Mouse (Mus musculus) forebrain, embryonic 14.5 days (tissue): ENCODE measurements around the gene Cyb5b. TPM values are rescaled to one million over a fixed set of nuclear protein-coding genes. Genes with fewer than 3 reads are reported as not detected.

ENCODE experiments used
- ATAC-seq: fragments of 200-750 bp; cut with Nextera tagmentation; 2 replicates; pipeline ENCODE4 v1.8.0; 2017; ENCODE audit warnings: mild to moderate bottlenecking, moderate library complexity
- DNase-seq: peaks from one replicate; pipeline ENCODE4 v3.0.0-alpha.2; 2015; ENCODE audit warnings: low spot score
- H3K27ac ChIP-seq: fragments of 300-500 bp; sonication (generic); 2 replicates; pipeline ENCODE4 v1.5.1; 2014; ENCODE audit warnings: low read depth, mild to moderate bottlenecking, control low read depth, low read length, moderate library complexity
- H3K27me3 ChIP-seq: fragments of 300-500 bp; sonication (generic); replicated peaks from 2 replicates; pipeline ENCODE4 v1.6.1; 2014; ENCODE audit warnings: low read length, control low read depth, mixed read lengths; ENCODE audit not compliant: control insufficient read depth, insufficient read depth
- H3K36me3 ChIP-seq: fragments of 300-500 bp; sonication (generic); 2 replicates; pipeline ENCODE4 v1.6.1; 2014; ENCODE audit warnings: low read length, control low read depth; ENCODE audit not compliant: control insufficient read depth, insufficient read depth
- H3K4me1 ChIP-seq: fragments of 300-500 bp; sonication (generic); 2 replicates; pipeline ENCODE4 v1.6.1; 2014; ENCODE audit warnings: antibody characterized with exemption, low read length, control low read depth; ENCODE audit not compliant: control insufficient read depth, insufficient read depth
- H3K4me2 ChIP-seq: fragments of 300-500 bp; sonication (generic); 2 replicates; pipeline ENCODE4 v1.6.1; 2014; ENCODE audit warnings: mild to moderate bottlenecking, control low read depth, low read length
- H3K4me3 ChIP-seq: fragments of 300-500 bp; sonication (generic); 2 replicates; pipeline ENCODE4 v1.5.1; 2014; ENCODE audit warnings: low read depth, low read length, control low read depth
- H3K9ac ChIP-seq: fragments of 300-500 bp; sonication (generic); 2 replicates; pipeline ENCODE4 v1.6.1; 2014; ENCODE audit warnings: mild to moderate bottlenecking, low read length, control low read depth, moderate library complexity
- H3K9me3 ChIP-seq: fragments of 300-500 bp; sonication (generic); replicated peaks from 2 replicates; pipeline ENCODE4 v1.6.1; 2016; ENCODE audit warnings: low read length, control low read depth, mixed read lengths; ENCODE audit not compliant: control insufficient read depth
- WGBS: fragments of 180-500 bp; shearing (Covaris S2); extraction: QIAGEN DNeasy Blood & Tissue Kit; methylation state at CpG from one replicate; pipeline ENCODE4 v1.1.7; 2014; 5-methylcytosine and 5-hydroxymethylcytosine counted together
- polyA plus RNA-seq: library from polyadenylated mRNA; unstranded; fragments of >200 nt; fragmentation: Nextera tagmentation; extraction: Ambion mirVana; gene quantifications from 2 replicates; pipeline ENCODE4 v1.2.1, GENCODE M21; 2014

Gene Cyb5b
- polyA plus RNA-seq, 1 experiment from 2014 or later, result 108 TPM

DNA sequence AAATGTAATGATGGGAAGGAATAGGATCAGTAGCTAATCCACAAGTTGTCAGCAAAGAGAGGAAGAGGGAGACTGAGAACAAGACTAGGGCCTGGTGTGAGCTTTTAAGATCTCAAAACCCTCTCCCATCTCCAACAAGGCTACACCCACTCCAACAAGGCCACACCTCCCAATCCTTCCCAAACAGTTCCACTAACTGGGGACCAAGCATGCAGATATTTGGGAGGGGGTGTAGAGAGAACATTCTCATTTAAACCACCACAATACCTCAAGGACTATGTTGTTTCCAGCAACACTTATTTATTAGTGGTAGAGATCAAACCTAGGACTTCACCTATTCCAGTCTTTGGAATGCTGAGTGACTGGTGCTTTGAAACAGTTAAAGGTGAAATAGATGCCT, 6.4 kb downstream of the Cyb5b start:
- no peak overlapping the region for H3K4me2 ChIP-seq
- H3K36me3 ChIP-seq, result peaks cover 31% of the 10 kb centered on the region
- DNase-seq, result no peak
- H3K27ac ChIP-seq, result no peak overlapping the region
- no peak overlapping the region for H3K9ac ChIP-seq
- no peak for ATAC-seq
- no peaks in the 10 kb centered on the region for H3K4me1 ChIP-seq
- no peak overlapping the region for H3K4me3 ChIP-seq
- no peaks in the 10 kb centered on the region for H3K27me3 ChIP-seq
- no peaks in the 10 kb centered on the region for H3K9me3 ChIP-seq

DNA sequence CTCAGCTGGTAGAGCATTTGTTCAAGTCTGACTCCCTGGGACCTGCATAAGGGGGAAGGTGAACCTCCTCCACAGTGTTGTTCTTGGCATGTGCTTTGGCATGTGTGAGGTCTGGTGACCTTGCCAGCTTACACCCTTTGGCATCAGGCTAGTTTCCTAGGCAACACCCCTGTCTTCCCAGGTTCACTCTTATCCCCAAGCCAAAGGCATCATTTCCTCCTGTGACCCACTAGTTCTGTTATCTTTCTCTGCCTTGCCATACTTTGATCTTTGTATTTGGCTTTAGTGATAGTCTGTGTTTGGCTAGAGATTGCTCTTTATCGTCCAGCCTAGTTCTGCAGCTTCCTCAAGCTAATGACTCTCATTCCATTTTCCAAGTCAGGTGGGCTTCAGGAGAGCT, 7.4 kb downstream of the Cyb5b start:
- Histone ChIP-seq H3K4me3 (no peak overlapping the region), H3K4me1 (no peaks in the 10 kb centered on the region), H3K27me3 (no peaks in the 10 kb centered on the region), H3K9ac (no peak overlapping the region), H3K36me3 (peaks cover 36% of the 10 kb centered on the region), H3K9me3 (no peaks in the 10 kb centered on the region), H3K4me2 (no peak overlapping the region), H3K27ac (no peak overlapping the region)
- no peak for DNase-seq
- no peak for ATAC-seq
- WGBS, result 96% methylated on average over 1 of the region's 1 CpGs

DNA sequence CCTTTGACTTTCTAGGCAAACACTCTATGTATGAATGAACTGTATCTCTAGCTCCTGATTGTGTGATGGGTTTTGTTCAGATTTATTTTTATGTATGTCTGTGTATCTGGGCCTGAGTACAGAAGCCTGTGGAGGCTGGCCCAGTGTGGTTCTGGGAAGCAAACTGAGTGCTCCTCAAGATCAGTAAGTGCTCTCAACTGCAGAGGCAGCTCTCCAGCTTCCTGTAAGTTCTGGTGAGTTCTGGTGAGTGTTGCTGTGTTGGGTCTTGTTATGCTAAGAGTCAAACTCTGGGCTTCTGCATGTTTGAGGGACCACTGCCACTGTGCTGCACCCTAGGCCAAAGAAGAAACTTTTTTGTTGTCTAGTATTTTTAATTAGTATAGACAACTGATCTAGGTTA, 8.4 kb downstream of the Cyb5b start:
- ATAC-seq (no peak), DNase-seq (no peak)
- Histone ChIP-seq H3K36me3 (peaks cover 34% of the 10 kb centered on the region), H3K4me1 (no peaks in the 10 kb centered on the region), H3K9ac (no peak overlapping the region), H3K4me3 (no peak overlapping the region), H3K4me2 (no peak overlapping the region), H3K27me3 (no peaks in the 10 kb centered on the region), H3K9me3 (no peaks in the 10 kb centered on the region), H3K27ac (no peak overlapping the region)

DNA sequence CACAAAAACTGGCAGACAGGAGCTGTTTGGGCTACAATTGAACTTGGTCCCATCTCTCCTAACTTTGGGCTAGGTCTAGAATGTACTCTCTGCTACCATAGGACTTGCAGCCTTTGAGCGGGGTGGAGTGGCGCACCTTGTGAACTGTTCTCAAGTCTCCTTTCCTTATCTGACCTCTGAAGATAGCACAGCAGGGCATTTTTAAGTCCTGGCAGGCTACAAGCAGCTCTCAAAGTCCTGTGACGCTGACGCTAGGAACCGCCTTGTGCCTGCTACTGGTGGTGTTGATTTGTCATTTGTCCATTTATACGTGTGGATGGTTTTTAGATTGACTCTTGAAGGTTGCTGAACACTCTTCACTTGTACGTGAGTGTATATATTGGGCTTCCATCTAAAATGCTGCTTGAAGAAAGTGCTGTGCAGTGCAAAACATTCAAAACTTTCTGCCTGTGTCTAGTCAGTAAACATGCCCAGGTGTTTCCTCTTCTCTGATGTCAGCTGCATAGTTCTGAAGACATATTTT, 13.9 kb downstream of the Cyb5b start:
- Histone ChIP-seq H3K27ac (no peak overlapping the region), H3K4me3 (no peak overlapping the region), H3K4me1 (no peaks in the 10 kb centered on the region), H3K9ac (no peak overlapping the region), H3K4me2 (no peak overlapping the region), H3K9me3 (no peaks in the 10 kb centered on the region), H3K36me3 (peaks cover 28% of the 10 kb centered on the region), H3K27me3 (no peaks in the 10 kb centered on the region)
- ATAC-seq, result no peak
- 87% methylated on average over 7 of the region's 7 CpGs for WGBS
- no peak for DNase-seq

DNA sequence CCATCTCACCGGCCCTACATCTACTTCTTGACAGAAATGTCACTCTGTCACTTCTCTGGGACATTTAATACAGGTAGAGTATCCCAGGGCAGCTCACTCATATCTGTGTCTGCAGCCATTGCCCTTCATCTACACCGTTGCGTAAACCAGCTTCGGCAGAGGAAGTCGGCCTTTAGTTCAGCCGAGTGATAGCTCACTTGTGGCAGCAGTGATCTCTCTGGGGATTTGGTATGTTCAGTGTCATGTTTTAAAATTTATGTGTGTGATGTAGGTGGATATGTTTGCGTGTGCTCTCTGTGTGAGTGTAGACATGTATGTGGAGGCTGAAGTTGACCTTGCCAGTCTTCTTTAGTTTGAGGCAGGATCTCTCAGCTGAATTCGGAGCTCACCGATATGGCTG, 15.3 kb downstream of the Cyb5b start:
- no peaks in the 10 kb centered on the region for H3K9me3 ChIP-seq
- ATAC-seq, result no peak
- WGBS, result 96% methylated on average over 9 of the region's 9 CpGs

DNA sequence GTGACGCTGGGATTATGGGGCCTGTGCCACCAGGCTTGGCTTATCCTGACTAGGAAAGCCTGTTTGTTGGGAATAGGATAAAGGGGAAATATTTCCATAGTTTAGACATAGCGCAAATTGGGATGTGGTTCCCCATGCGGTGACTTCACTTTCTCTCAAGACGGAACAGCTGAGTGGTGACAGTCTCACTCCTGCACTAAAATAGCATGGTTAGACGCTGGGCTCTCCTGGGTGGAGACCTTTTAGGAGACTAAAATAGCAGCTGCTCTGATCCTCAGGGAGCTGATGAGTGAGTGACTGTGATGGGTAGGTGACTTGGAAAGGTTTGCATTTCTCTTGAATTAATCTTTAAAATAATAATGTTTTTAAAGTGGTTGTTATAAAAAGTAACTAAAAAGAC, 17.4 kb downstream of the Cyb5b start:
- Histone ChIP-seq H3K27ac (no peak overlapping the region), H3K36me3 (peaks cover 53% of the 10 kb centered on the region), H3K9me3 (no peaks in the 10 kb centered on the region), H3K4me2 (no peak overlapping the region), H3K27me3 (no peaks in the 10 kb centered on the region), H3K4me1 (no peaks in the 10 kb centered on the region), H3K9ac (no peak overlapping the region), H3K4me3 (no peak overlapping the region)
- ATAC-seq (no peak), DNase-seq (no peak)
- whole genome bisulfite sequencing, result 95% methylated on average over 5 of the region's 5 CpGs

More for the DNA sequence above, 15.3 kb downstream of the Cyb5b start:
- no peak overlapping the region for H3K9ac ChIP-seq
- DNase-seq, result no peak
- no peak overlapping the region for H3K27ac ChIP-seq
- H3K36me3 ChIP-seq, result peaks cover 41% of the 10 kb centered on the region
- no peaks in the 10 kb centered on the region for H3K4me1 ChIP-seq
- H3K4me2 ChIP-seq, result no peak overlapping the region
- H3K4me3 ChIP-seq, result no peak overlapping the region
- no peaks in the 10 kb centered on the region for H3K27me3 ChIP-seq

DNA sequence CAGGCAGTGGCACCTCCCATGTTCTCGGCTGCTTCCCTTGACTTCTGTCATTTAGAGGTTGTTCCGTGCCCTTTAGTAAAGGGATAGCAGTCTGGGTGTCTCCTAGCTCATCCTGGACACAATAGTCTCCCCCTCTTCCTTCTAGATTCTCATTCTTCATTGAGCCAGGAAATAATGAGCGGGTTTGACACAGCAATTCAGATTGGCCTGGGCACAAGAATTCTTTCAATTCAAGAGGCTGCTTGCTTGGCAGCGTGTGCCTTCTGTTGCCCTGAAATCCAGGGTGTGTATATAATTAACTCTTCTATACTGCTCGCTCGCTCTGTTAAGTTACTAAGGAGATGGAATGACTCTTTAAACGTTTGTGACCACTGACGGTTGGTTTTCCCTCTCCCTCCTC, 21.7 kb downstream of the Cyb5b start:
- ATAC-seq (no peak), DNase-seq (peak; percentile 70)
- Histone ChIP-seq H3K27ac (no peak overlapping the region), H3K4me1 (no peaks in the 10 kb centered on the region), H3K9me3 (no peaks in the 10 kb centered on the region), H3K4me3 (no peak overlapping the region), H3K27me3 (no peaks in the 10 kb centered on the region), H3K36me3 (peaks cover 72% of the 10 kb centered on the region), H3K4me2 (no peak overlapping the region), H3K9ac (no peak overlapping the region)
- 44% methylated on average over 8 of the region's 8 CpGs for WGBS

GRCm38 (mm10) chr8:107172969-107173645, 22.7 kb downstream of the Cyb5b start:
- Histone ChIP-seq H3K9ac (no peak overlapping the region), H3K36me3 (peaks cover 76% of the 10 kb centered on the region), H3K9me3 (no peaks in the 10 kb centered on the region), H3K4me2 (no peak overlapping the region), H3K27me3 (no peaks in the 10 kb centered on the region), H3K4me3 (no peak overlapping the region), H3K4me1 (no peaks in the 10 kb centered on the region), H3K27ac (no peak overlapping the region)
- 81% methylated on average over 9 of the region's 9 CpGs for WGBS
- no peak for DNase-seq
- no peak for ATAC-seq

DNA sequence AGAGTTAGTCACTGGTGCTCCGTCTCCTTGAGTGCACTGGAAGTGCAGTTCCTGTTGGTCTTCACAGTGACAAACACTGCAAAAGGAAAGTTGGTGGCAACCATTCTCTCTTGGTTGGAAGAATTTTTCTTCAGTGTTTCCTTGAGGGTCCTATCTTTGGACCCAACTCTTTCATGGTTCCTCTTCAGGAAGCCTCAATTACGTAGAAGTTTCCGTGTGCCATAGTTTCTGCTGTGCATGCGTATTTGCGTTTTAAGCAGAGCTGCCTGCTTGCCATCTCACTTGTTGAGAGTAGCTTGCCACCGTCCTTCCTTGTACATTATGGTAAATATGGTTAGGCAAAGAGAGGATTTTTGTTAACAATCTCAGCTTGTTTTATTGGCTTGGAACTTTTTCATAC, 30.7 kb downstream of the Cyb5b start:
- Histone ChIP-seq H3K9ac (no peak overlapping the region), H3K4me2 (no peak overlapping the region), H3K27ac (no peak overlapping the region), H3K4me3 (no peak overlapping the region), H3K4me1 (no peaks in the 10 kb centered on the region), H3K36me3 (peaks cover 74% of the 10 kb centered on the region), H3K27me3 (no peaks in the 10 kb centered on the region), H3K9me3 (0 out of 2 replicates have a peak, but pooled peaks cover 4% of the 10 kb centered on the region)
- WGBS, result 96% methylated on average over 6 of the region's 6 CpGs
- DNase-seq (no peak), ATAC-seq (no peak)
